Mouse (Mus musculus): ENCODE measurements at regions not wholly inside any gene's neighbourhood (a gene's known extent, or its start where the extent isn't known, plus 50 kb on each side); places are given as distances from the start of the nearest gene placed in this dataset.

DNA sequence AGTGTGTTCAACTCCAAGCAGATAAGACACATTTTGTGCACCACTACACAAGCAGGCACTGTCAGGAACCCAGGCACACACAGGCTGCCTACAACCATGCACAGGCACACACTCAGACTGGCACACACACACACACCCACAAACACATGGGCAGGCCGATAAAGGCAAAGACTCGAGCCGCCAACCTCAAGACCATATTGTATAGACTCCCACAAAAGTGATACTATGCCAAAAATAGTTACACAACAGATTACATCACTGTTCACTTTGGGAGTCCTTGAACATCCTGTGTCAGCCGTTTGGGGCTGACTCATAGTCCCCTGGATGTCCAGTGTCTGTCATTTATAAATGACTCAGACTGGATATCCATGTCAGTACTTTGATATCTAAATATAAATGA lies 308.6 kb upstream of the Hs6st1 start:
- TF ChIP-seq CTCF (IDR thresholded peaks at IDR 0.05) (no peak), EP300 (IDR thresholded peaks at IDR 0.05; ENCODE audit: insufficient read depth, low read depth, low read length) (no peak), POLR2A (IDR thresholded peaks at IDR 0.05; ENCODE audit: insufficient read depth, low read depth, low read length) (no peak)

Measured in heart, adult 2 months (tissue).